Mouse (Mus musculus) MEL-GATA-1-ER (cell line): ENCODE data around the gene Nos2.

Experiments used
- DNase-seq: peaks from one replicate; pipeline ENCODE4 v3.0.0-alpha.2; 2012; ENCODE audit warnings: low read depth; ENCODE audit errors: extremely low read depth

Nos2 gene

GRCm38 (mm10) chr11:78956260-78956659 is 35.7 kb downstream of the Nos2 start:
- peak; percentile 27 for DNase-seq

DNA sequence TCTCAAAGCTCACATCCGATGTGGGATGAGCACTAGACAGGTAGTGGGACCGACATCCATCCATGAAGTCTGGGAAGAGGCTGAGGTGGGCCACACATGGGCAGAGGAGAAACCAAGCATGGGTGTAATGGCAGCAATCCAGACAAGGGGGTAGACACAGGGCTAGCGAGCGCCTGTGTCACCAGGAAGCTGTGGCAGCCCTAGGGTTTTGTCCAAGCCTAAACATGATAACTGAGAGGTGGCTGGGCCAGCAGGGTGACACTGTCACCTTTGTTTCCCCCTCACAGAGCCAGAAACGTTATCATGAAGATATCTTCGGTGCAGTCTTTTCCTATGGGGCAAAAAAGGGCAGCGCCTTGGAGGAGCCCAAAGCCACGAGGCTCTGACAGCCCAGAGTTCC is 38.8 kb downstream of the Nos2 start:
- no peak for DNase-seq

DNA sequence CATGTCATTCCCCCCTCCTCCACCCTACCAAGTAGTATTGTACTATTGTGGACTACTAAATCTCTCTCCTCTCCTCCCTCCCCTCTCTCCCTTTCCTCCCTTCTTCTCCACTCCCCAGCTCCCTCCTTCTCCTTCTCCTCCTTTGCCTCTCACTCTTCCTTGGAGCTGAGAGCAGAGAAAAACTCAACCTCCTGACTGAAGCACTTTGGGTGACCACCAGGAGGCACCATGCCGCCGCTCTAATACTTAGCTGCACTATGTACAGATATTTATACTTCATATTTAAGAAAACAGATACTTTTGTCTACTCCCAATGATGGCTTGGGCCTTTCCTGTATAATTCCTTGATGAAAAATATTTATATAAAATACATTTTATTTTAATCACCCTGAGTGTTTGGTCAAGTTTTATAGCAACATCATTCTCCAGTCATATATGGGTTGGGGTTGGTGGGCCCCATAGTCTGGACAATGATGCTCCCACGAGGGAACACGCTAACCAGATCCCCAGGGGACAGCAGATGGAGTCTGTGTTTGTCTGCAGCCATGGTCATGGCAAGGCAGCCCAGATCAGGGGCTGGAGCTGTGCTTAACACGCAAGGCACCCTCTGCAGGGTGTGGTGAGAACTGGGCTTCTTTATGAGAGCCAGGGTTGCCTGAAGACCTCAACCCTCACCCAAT is 39.4 kb downstream of the Nos2 start:
- DNase-seq, result no peak

- DNase-seq, result no peak
Observed at GRCm38 (mm10) chr11:78961221-78961620, 40.6 kb downstream of the Nos2 start.

- DNase-seq, result no peak
Observed at GRCm38 (mm10) chr11:78967371-78967770, 46.8 kb downstream of the Nos2 start.

DNA sequence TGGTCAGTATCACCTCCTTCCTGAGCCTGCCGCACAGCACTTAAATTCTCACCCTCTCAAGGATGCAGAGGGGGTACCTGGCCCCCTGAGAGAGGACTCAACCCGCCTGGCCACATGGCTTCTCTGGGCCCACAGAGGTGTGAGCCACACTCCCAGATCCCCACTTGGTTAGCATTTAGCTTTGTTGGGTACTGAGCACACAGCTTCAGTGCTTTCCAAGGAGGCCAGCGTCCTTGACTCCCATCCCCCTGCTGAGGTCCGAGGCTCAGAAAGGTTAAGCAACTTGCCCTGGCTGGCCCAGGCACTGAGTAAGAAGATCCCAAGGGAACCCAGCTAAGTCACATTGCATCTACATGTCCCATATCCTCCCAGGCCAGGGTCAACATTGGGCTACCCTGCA is 47.5 kb downstream of the Nos2 start:
- no peak for DNase-seq

DNA sequence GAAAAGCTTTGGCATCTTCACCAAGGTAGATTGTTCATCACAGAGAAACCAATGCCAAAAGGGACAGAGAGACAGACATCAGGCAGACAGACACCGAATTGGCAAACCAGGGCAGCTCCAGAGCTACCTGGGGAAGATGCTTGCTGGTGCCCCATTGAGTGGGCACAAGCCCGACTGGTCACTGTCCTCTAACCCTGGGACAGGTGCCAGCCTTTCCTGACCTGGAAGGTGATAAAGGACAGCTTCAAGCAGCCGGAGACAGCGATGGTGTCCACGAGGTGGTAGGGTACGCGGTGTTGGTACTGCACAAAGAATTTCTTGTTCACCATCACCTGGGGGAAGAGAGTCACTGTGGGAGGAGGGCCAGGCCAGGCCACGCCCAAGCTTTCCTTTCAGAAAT is 50.5 kb downstream of the Nos2 start:
- DNase-seq, result no peak

DNA sequence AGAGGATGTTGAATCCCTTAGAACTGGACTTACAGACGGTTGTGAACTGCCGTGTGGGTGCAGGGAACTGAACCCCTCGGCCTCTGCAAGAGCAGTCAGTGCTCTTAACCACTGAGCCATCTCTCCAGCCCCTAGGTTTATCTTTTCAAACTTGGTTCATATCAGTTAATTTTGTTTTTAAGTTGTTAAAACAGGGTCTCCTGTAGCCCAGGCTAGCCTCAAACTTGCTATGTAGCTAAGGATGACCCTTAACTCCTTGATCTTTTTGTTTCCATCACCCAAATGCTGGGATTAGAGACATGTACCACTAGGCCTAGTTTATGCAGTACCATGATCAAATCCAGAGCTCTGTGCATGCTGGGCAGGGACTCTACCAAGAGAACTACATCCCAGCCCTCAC is 51.2 kb downstream of the Nos2 start:
- no peak for DNase-seq

GRCm38 (mm10) chr11:78972328-78972727 is 51.7 kb downstream of the Nos2 start:
- no peak for DNase-seq

GRCm38 (mm10) chr11:78972811-78973351 is 52.3 kb downstream of the Nos2 start:
- no peak for DNase-seq

- DNase-seq, result no peak
Observed at GRCm38 (mm10) chr11:78973381-78974150, 53.0 kb downstream of the Nos2 start.

GRCm38 (mm10) chr11:78976731-78977510 is 56.3 kb downstream of the Nos2 start:
- DNase-seq, result no peak

DNA sequence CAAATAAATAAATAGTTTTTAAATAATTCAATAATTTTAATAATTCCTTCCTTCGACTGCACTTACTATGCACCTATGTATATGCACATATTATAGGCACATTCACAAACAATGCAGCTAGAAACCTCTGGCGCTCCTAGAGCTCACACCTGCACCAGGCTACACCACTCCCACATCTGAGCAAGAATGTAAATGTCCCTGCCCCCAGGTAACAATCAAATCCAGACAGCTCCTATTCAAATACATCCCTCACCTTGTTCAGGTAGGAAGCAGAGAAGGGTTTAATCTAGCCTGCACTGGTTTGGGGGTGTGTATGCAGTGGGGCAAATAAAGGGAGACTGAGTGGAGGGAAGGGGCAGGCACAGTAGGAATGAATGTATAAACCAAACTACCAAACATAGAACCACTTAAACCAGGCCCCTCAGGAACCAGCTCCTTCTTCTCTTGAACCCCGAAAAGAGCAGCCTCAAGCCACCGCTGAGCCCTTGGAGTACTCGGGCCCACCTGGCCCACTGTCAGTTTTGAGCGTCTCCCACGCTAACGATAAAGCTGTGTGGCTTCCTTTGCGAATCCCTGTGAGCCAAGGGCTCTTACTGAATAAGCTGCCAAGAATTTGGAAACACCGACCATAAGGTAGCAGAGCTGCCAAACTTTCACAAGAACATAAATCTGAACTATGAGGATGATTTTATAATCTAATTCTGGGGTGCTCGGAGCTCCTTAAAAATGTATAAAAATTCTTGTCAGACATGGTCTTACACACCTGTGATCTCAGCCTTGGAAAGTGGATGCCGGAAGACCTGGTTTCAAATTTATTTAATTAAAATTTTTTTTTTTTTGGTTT is 57.8 kb downstream of the Nos2 start:
- no peak for DNase-seq

- DNase-seq, result peak; percentile 91
Observed at GRCm38 (mm10) chr11:78980083-78980634, 59.6 kb downstream of the Nos2 start.

- DNase-seq, result no peak
Observed at GRCm38 (mm10) chr11:78982042-78982441, 61.5 kb downstream of the Nos2 start.

- no peak for DNase-seq
Observed at GRCm38 (mm10) chr11:78982513-78983291, 62.1 kb downstream of the Nos2 start.

DNA sequence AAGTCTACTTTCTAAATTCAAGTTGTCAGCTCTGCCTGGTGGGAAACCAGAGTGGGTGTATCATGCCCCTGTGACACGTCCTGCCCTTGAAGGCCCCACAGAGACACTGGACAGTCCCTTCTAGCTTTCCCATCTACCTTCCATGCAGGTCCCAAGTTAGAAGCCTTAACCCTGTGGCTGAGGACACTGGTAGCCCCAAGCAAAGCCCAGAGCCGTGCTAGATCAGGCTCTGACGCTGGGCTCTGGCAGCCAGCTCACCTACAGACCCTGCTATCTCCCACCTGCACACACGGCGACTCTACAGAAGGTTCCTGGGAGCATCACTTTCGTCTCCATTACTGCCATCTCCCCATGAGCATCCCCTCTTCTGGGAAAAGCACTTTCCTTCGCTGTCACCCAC is 63.0 kb downstream of the Nos2 start:
- DNase-seq, result no peak

GRCm38 (mm10) chr11:78984483-78985177 is 64.0 kb downstream of the Nos2 start, which contains the start of gene Lgals9:
Gene Lgals9, minus strand, starts transcription at chr11:78984946.
- DNase-seq, result peak; percentile 94

GRCm38 (mm10) chr11:78985505-78985904 is 64.9 kb downstream of the Nos2 start:
- no peak for DNase-seq
